Mouse (Mus musculus) left cerebral cortex, adult 9 months (tissue): ENCODE measurements at regions not wholly inside any gene's neighbourhood (a gene's known extent, or its start where the extent isn't known, plus 50 kb on each side); places are given as distances from the start of the nearest gene placed in this dataset.
"Not testable (repeated sequence)": the region's sequence is repeated elsewhere in the genome, so short reads cannot be mapped to it uniquely, and the experiment has no call there.

ENCODE experiments used
- DNase-seq, 2 experiments: peaks; one replicate each; pipeline ENCODE4 v3.0.0; 2022; ENCODE audit warnings: low spot score in 2 of 2

DNA sequence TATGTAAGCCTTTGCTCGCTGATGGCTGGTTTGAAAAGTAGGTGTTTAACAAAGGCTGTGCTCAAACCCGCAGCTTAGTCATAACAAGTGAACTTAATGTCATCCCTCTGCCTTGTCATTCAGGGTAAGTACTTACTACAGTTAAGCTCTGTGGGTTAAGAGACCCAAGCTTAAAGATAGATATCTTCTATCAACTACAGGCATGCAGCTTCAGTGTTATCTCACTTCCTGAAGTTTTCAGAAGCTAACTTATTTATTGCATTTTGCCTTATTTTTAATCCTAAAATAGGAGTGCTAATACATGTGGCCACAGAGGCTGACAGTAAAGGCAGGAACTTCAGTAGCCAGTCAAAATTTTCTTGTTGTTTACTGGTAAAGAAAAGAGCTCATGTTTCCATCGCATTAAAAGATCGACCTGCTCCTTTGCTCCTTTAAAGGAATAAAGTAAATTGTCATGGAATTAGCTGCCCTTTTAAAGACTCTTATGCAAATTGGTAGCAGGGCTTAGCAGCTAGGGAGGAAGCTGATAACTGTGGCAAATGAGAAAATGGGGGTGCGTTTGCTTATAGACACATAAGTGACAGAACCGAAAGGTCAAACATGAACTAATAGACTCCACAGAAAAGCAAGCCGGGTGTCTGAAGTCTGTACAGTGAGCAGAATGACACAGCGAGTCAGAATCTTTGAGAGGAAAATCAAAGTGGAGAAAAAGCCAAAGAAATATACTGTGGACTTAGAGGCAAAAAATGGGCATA is 55.9 kb upstream of the Inpp4b start:
- DNase-seq: no peak

DNA sequence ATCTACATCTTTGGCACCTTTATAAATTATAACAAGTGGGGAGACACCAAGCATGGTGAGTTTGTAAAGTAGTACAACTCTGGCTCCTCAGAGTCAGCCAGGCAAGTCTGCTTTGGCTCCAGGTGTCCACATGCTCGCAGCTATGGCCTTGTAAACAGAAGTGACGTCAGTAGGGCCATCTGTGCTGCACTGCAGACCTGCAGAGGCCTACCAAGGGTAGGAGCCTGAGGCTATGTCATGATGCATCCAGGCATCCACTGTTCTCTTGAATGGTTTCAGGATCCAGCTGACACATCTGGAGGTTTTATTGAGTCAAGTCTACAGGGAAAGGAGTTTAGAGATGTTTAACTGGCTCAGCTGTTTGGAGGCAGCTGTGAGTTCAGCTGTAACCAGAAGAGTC is 82.3 kb upstream of the Inpp4b start:
- no peak for DNase-seq

DNA sequence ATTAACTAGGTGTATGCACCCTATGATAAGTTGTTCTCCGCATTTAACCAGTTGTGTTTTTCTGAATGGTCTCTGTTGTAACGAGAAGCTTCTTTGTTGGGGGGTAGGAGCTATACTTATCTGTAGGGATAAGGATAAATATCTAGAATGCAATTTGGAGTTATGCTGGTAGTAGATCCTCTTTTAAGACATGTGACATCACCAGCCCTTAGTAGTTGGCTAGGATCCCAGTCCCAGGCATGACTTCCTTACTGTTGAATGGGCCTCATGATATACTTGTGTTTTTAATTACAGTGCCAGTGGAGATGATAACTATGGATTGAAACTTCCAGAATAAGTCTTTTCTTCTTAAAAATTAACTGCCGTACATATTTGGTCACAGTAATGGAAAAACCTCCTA is 118.5 kb upstream of the Inpp4b start:
- no peak for DNase-seq

DNA sequence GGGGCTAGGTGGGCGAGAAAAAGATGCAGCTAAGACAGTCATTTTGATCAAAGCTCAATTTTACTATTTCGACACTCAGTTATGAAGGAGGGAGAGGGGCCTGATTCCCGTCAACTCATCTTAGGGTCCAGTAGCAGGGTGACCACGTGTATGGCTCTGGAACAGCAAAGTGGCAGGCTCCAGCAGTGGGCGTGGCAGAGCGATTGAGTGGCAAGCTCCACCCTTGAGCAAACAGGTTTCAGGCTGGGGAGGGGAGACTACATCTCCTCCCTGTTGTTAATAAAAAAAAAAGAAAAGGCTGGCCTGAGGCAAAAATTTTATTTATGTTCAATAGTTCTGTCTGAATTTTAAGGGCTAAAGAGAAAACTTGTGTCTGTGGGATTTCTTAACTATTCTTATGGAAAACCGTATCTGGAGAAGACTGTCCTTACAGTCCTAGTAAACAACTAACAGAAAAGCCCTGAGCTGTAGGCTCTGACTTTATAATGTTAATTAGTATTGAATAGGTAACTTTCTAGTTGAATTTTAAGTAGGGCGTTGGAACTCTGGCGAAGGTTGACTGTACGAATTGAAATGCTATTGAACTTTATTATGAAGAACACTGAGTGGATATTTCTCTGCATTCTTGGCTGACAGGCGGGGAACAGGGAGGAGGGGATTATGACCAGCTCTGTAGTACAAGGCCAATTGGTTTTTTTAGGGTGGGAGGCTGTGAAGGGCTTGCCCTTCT is 155.1 kb upstream of the Inpp4b start:
- DNase-seq: not testable (repeated sequence)

DNA sequence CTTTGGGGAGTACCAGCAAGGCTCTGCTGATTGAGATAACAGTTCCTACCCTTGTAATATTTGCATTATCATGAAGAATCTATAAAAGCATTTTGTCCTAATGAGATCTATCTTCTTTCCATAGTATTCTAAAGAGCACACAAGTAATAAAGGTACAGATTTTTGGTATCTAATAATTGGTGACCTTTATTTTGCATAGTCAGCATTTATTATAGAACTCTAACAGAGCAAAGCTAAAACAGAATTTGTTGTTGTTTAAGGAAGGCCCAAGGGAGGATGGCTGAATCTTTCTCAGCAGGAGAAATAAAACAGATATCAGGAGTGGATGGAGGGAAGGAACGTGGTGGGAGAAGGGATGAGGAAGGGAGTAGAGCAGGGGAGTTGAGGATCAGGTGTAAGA is 160.8 kb upstream of the Usp38 start:
- DNase-seq: no peak

DNA sequence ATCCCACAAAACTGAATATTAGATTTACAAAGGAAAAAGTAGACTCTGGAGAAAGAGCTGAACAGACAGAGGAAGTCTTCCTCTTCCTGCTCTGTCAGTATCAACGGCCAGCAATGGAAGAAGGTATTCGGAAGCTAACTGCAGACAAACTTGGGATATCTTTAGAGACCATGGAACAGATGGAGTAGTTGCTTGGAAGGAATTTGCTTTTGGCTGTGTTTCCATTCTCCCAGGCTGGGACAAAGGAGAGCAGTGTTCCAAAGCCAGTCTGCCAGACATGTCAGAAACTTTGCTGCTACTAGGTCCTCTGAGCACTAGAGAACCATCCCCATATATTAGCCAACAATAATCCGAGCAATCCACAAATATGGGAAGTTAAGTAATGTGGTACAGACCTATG is 132.5 kb upstream of the Usp38 start:
- DNase-seq: peak in 1 of 2 experiments; percentile 26

DNA sequence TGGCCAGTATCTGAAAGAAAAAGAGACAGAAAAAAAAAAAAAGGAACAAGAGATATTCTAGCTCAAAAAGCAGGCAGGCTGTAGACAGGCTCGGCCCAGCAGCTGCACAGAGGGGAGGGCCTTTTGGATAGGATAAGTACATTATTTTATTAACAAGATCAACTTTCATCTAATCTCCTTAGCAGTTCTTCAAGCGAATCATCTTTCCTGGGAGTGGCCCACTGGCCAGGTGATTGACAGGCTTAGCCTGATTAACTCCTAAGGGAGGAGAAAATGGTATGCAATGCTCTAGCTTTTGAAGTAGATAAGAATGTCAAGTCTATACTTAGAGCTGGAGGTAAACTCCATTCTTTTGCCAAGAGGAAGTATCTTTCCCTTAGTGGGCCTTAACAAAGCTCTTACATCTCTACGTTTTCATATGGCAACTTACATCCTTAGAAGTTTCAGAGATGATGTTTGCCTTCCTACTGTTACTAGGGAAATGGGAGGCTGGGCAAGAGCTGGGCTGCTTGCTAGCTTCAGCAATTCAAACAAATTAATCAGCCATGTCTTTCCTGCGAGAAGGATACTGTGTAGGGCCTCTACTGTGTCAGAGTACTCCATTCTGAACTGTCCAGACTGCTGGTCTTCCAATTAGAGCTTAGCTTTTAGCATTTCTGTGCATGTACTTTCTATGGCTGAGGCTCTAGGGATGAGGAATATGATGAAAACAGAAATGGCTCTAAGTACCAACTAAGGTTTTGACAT is 92.2 kb upstream of the Usp38 start:
- DNase-seq: no peak

DNA sequence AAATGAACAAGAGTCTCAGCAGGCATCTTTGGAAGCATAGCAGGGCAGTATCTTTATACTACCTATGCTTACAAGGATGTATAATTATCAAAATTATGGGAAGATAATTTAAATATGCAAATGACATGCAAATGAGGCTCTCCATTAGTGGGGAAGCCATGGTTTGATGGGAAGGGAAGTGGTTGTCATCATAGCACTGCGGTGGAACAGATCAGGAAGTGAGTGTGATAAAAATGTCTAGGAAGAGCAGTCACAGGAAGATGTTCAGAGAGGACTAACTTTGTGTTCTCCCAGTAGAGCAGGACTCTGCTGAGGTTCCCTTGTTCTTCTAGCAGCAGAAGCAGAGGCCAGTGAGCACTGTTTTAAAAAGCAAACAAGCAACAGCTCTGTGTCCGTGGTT is 84.2 kb upstream of the Usp38 start:
- DNase-seq: no peak

DNA sequence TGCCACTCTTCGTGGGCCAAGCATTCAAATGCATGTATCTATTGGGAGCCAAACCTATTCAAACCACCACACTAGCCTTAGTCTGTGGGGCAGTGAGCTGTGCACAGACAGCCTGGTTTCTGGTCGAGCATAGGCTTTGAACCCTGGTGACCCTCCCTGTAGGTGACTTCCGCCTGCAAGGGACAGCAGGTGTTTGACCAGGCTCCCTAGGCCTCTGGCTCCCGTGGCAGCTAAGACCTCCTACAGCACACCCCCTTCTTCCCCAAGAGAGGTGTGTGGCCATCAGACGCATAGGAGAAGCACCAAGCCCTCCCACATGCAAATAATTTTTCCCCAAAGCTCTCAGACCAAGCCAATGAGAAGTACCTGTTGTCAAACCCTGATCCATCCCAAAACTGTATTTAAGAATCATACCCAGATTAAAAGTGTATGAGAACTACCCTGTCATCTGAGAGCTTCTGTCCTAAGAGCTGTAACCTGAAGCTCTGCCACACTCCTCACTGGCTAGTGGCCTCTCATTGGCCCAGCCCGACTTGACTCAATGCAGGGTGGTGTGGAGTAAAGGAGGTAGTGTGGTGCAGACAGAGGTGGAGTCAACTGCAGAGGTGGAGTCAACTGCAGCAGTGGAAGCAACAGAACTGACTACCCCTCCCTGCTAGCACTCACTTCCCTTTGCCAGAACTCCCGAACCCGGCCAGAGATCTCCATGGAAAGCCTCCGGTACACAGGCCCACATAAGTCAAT is 82.5 kb upstream of the Usp38 start:
- DNase-seq: no peak

DNA sequence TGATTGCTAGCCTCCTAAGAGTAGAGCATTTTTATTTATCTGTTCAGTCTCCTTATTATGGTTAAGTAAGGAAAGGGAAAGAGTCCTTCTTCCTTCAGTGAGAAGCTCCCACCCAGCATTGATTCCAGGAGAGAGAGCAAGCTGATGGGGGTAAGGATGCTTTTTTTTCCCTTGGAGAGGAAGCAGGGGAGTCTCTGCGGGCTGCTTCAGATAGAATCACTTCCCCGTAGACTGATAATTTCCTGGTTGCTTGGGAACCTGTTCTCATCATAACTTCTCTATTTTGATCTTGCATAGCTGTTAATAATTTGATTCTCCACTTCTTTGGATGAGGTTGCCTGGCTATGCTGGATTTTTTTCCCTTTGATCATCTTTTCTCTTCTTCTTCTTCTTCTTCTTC is 80.5 kb upstream of the Usp38 start:
- no peak for DNase-seq

DNA sequence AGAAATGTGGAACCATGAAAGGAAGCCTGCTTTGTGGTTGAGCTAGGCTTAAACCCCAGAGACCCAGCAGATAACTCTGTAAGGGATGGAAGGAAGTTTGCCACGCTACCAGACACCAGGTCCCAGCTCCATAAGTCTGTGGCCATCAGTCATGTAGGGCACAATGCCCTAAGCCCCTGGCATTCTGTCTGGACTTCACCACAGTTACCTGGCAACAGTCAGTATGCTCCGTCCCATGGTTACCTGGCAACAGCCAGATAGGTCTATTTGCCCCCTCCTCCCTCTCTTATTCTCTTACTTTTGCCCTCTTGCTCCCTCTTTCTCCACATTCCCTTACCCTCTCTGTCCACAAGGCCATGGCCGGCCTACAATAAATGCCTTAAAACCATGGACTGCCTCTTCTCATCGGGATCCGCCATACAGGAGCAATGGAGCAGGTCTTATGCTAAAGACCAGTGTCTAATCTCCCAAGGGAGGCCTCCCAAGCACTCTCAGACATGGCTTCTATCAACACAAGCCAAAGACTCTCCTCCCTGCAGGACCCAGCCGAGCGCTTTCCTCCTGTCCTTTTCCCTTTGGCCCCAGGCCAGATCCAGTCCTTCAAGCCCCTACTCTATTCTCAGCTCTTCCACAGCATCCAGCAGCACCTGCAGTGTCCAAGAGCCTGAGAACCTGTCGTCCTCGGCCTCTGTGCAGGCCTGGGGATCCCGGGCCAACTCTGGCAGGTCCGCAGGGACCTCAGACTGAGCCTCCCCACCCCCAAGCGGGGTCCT is 66.3 kb upstream of the Usp38 start:
- no peak for DNase-seq

DNA sequence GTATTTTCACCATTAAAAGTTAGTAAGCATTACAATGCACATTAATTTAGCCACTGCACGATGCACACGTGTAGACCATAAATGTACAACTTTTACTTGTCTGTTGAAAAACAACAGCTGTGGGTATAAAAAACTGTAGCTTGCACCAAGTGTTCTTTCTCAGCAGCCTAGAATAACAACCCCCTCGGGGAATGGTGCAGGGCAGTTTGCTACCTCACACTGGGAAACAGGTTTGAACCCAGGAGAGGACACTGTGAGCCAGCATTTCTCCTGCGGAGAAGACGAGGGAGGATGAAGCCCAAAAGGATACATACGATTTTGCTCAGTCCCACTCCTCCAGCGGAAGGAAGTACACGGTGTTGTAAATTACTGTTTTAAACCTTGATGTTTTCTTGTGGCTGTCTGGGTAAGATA is 65.2 kb upstream of the Usp38 start:
- DNase-seq: no peak

DNA sequence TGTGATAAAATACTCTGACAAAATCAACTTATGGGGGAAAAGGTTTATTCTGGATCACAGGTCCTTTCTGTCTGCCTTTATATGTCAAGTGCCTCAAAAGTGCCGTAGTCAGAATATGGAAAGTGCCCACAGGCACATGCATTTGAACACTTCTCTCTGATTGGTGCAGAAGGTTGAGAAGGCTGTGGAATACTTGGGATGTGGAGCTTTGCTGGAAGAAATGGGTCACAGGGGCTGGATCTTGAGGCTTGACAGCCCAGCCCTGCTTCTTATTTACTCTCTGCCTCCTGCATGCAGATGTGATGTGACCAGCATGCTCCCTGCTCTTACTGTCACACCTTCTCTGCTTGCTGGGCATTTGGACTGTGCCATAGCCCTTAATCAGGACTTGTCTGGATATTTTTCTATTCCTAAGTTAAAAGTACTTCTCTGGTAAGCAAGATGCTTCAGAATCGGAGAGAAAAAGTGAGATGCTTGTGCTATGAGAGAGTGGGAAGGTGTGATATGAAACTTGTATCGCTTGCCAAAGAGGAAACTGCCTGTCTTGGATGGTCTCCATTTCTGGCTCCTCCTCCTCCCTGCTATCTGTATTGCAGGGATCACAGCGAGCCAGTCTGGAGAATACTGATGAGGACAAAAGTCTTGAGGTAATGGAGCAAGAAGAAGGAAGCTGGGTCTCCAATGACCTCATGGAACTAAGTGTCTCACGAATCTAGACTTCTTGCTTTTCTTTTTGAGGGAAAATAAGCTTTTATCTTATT is 54.5 kb upstream of the Usp38 start:
- DNase-seq: peak; percentile 13 to 24

DNA sequence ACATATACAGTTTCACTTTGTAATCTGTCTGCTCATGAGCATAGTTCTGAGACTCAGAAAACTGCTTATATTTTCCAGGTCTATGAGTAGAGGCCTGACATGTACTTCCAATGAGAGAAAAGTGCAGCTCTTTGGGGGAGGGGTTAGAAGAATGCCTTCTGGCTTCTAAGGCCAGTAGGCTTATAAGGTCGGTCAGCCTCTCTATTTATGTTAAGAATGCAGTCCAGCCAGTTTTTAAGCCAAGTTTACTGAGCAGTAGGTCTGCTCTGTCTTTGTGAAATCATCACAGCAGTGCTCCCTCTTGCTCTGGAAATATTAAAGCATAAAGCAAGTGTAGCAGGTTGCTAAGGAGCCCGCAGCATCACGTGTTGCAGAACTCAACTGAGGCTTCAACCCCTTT is 53.8 kb upstream of the Usp38 start:
- no peak for DNase-seq

DNA sequence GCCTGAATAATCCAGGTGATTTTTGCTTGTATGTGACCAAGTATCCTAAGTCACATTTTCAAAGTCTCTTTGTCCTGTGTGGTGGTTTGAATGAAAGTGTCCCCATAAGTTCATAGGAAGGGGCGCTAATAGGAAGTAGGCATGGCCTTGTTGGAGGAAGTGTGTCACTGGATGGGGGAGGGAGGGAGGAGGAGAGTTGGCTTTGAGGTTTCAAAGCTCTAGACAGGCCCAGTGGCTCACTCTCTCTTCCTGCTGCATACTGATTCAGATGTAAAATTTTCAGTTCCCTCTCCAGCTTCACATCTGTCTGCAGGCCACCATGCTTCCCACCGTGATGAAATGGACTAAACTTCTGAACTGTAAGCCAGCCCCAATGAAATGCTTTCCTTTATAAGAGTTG is 52.0 kb upstream of the Usp38 start:
- no peak for DNase-seq
